Mouse (Mus musculus) G1E-ER4 (cell line): ENCODE measurements around the gene Omp. TPM values are rescaled to one million over a fixed set of nuclear protein-coding genes. Genes with fewer than 3 reads are reported as not detected.

Experiments
- GATA1 ChIP-seq: IDR thresholded peaks from one replicate; pipeline ENCODE4 v1.8.0; 2012; ENCODE audit warnings: low read length, inconsistent platforms
- polyA plus RNA-seq: library from polyadenylated mRNA; stranded (reverse); fragments of >175 nt; gene quantifications from 2 replicates; pipeline ENCODE4 v1.2.3, GENCODE M21; 2012

Gene Omp
- polyA plus RNA-seq, 1 experiment = not detected

- no peak for TF ChIP-seq GATA1
These were observed 20.6 kb downstream of the Omp start for GRCm38 (mm10) chr7:98124701-98125100.

GRCm38 (mm10) chr7:98121673-98122072 is 23.6 kb downstream of the Omp start:
- no peak for TF ChIP-seq GATA1

GRCm38 (mm10) chr7:98121241-98121640 is 24.1 kb downstream of the Omp start:
- TF ChIP-seq GATA1 = no peak

GRCm38 (mm10) chr7:98120325-98120724 is 25.0 kb downstream of the Omp start:
- TF ChIP-seq GATA1 = no peak

- no peak for TF ChIP-seq GATA1
These were observed 25.4 kb downstream of the Omp start for GRCm38 (mm10) chr7:98119961-98120232.

GRCm38 (mm10) chr7:98119179-98119960 is 25.9 kb downstream of the Omp start, which contains the start of gene Myo7a:
Gene Myo7a, minus strand, starts transcription at chr7:98119524.
- no peak for TF ChIP-seq GATA1

- TF ChIP-seq GATA1 = no peak
These were observed 28.2 kb downstream of the Omp start for GRCm38 (mm10) chr7:98117012-98117660.

GRCm38 (mm10) chr7:98114656-98115055 is 30.6 kb downstream of the Omp start:
- no peak for TF ChIP-seq GATA1

- TF ChIP-seq GATA1 = no peak
These were observed 34.1 kb downstream of the Omp start for GRCm38 (mm10) chr7:98111233-98111632.

GRCm38 (mm10) chr7:98109771-98110170 is 35.5 kb downstream of the Omp start:
- TF ChIP-seq GATA1 = no peak

GRCm38 (mm10) chr7:98108636-98109430 is 36.5 kb downstream of the Omp start:
- TF ChIP-seq GATA1 = no peak

GRCm38 (mm10) chr7:98106272-98106671 is 39.0 kb downstream of the Omp start:
- TF ChIP-seq GATA1 = no peak

GRCm38 (mm10) chr7:98104481-98105435 is 40.5 kb downstream of the Omp start:
- no peak for TF ChIP-seq GATA1

GRCm38 (mm10) chr7:98103942-98104292 is 41.4 kb downstream of the Omp start:
- no peak for TF ChIP-seq GATA1
